Mouse (Mus musculus): ENCODE data around the gene Ttbk1. TPM values are rescaled to one million over a fixed set of nuclear protein-coding genes. Genes with fewer than 3 reads are reported as not detected.

Ttbk1 gene
- polyA plus RNA-seq, 1 experiment from 2014 or later: 0.04 TPM

DNA sequence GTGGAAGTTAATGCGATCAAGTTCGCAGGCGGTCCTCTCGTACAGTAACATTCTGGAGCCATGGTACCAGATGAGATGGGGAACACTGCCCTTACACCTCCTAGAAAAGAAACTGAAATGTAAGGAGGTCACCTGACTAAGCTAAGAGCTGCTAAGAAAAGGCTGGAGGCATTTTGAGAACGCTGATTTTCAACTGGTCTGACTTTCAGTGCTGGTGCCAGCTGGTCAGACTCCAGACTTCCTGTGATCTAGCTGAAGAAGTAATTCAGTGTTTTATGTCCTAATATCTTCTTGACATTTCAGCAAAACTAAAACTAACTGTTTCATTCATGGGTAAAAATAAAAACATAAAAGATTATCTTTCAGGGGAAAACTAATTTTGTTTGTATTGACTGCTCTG lies 68.8 kb downstream of the Ttbk1 start:
- H3K4me1 ChIP-seq (ENCODE audit: control insufficient read depth, insufficient read depth, low read length): no peaks in the 10 kb centered on the region
- H3K36me3 ChIP-seq (ENCODE audit: control insufficient read depth, insufficient read depth, low read length): peaks cover 9% of the 10 kb centered on the region
- no peak overlapping the region for H3K9ac ChIP-seq (ENCODE audit: low read depth, low read length)
- no peak overlapping the region for H3K4me2 ChIP-seq (replicated peaks; ENCODE audit: low read depth, low read length)
- no peaks in the 10 kb centered on the region for H3K9me3 ChIP-seq (ENCODE audit: control insufficient read depth, low read length)
- no peaks in the 10 kb centered on the region for H3K27me3 ChIP-seq (ENCODE audit: control insufficient read depth, insufficient read depth, low read length)
- no peak overlapping the region for H3K4me3 ChIP-seq (ENCODE audit: low read length)
- 82% methylated on average over 5 of the region's 5 CpGs for WGBS
- no peak for ATAC-seq (ENCODE audit: low FRiP score, low TSS enrichment)
- H3K27ac ChIP-seq (ENCODE audit: low read depth, low read length): no peak overlapping the region

GRCm38 (mm10) chr17:46408478-46408877 lies 79.0 kb downstream of the Ttbk1 start:
- no peak overlapping the region for H3K4me3 ChIP-seq (ENCODE audit: low read length)
- H3K9ac ChIP-seq (ENCODE audit: low read depth, low read length): no peak overlapping the region
- 44% methylated on average over 3 of the region's 3 CpGs for WGBS
- H3K4me1 ChIP-seq (ENCODE audit: control insufficient read depth, insufficient read depth, low read length): no peaks in the 10 kb centered on the region
- ATAC-seq (ENCODE audit: low FRiP score, low TSS enrichment): no peak
- no peaks in the 10 kb centered on the region for H3K27me3 ChIP-seq (ENCODE audit: control insufficient read depth, insufficient read depth, low read length)
- H3K9me3 ChIP-seq (ENCODE audit: control insufficient read depth, low read length): no peaks in the 10 kb centered on the region
- peaks cover 80% of the 10 kb centered on the region for H3K36me3 ChIP-seq (ENCODE audit: control insufficient read depth, insufficient read depth, low read length)
- H3K4me2 ChIP-seq (replicated peaks; ENCODE audit: low read depth, low read length): no peak overlapping the region
- H3K27ac ChIP-seq (ENCODE audit: low read depth, low read length): no peak overlapping the region

DNA sequence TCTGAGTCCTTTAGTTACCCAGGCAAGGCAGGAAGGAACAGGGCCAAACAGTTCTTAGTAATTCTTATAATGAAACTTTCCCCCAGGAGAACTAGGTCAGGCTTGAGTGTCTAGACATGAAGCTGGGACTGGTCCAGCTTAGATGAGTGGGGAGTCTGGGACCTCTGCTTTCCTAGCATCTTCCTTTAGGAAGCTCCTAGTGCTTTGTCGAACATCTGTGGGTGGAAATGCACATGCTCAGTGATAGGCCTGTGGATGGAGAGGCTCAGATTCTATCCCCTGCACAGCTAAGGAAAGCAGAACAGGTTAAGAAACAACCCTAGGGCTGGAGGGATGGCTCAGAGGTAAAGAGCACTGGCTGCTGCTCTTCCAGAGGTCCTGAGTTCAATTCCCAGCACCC lies 92.8 kb downstream of the Ttbk1 start:
- Histone ChIP-seq H3K36me3 (ENCODE audit: control insufficient read depth, insufficient read depth, low read length) (peaks cover 44% of the 10 kb centered on the region), H3K27ac (ENCODE audit: low read depth, low read length) (no peak overlapping the region), H3K4me3 (ENCODE audit: low read length) (no peak overlapping the region), H3K27me3 (ENCODE audit: control insufficient read depth, insufficient read depth, low read length) (no peaks in the 10 kb centered on the region), H3K4me2 (replicated peaks; ENCODE audit: low read depth, low read length) (no peak overlapping the region), H3K4me1 (ENCODE audit: control insufficient read depth, insufficient read depth, low read length) (no peaks in the 10 kb centered on the region), H3K9me3 (ENCODE audit: control insufficient read depth, low read length) (no peaks in the 10 kb centered on the region), H3K9ac (ENCODE audit: low read depth, low read length) (no peak overlapping the region)
- ATAC-seq (ENCODE audit: low FRiP score, low TSS enrichment): no peak
- WGBS: 96% methylated on average over 1 of the region's 1 CpGs

- Histone ChIP-seq H3K9me3 (ENCODE audit: control insufficient read depth, low read length) (no peaks in the 10 kb centered on the region), H3K36me3 (ENCODE audit: control insufficient read depth, insufficient read depth, low read length) (peaks cover 45% of the 10 kb centered on the region), H3K27ac (ENCODE audit: low read depth, low read length) (no peak overlapping the region), H3K4me1 (ENCODE audit: control insufficient read depth, insufficient read depth, low read length) (no peaks in the 10 kb centered on the region), H3K4me2 (replicated peaks; ENCODE audit: low read depth, low read length) (no peak overlapping the region), H3K9ac (ENCODE audit: low read depth, low read length) (no peak overlapping the region), H3K27me3 (ENCODE audit: control insufficient read depth, insufficient read depth, low read length) (no peaks in the 10 kb centered on the region), H3K4me3 (ENCODE audit: low read length) (no peak overlapping the region)
- 53% methylated on average over 2 of the region's 2 CpGs for WGBS
- no peak for ATAC-seq (ENCODE audit: low FRiP score, low TSS enrichment)
Measured at GRCm38 (mm10) chr17:46393012-46393411, 94.5 kb downstream of the Ttbk1 start.

Other genes starting within 250 kb of the Ttbk1 start
- 114 and 120 TPM in 2 replicates for gene Polr1c, start 239.6 kb downstream of the Ttbk1 start, polyA plus RNA-seq (2014; fragmentation: Nextera tagmentation; extraction: Ambion mirVana)
- 102 and 106 TPM in 2 replicates for gene Yipf3, start 239.6 kb downstream of the Ttbk1 start, polyA plus RNA-seq (2014; fragmentation: Nextera tagmentation; extraction: Ambion mirVana)
- 0.54 and 0.92 TPM in 2 replicates for gene Lrrc73, start 234.1 kb downstream of the Ttbk1 start, polyA plus RNA-seq (2014; fragmentation: Nextera tagmentation; extraction: Ambion mirVana)
- 38.5 and 39.4 TPM in 2 replicates for gene Tjap1, start 204.6 kb downstream of the Ttbk1 start, polyA plus RNA-seq (2014; fragmentation: Nextera tagmentation; extraction: Ambion mirVana)
- gene Dlk2, start 190.3 kb downstream of the Ttbk1 start, polyA plus RNA-seq (2014; fragmentation: Nextera tagmentation; extraction: Ambion mirVana): not detected in 2 replicates
- 3.5 and 4.6 TPM in 2 replicates for gene Abcc10, start 159.3 kb downstream of the Ttbk1 start, polyA plus RNA-seq (2014; fragmentation: Nextera tagmentation; extraction: Ambion mirVana)
- 12.1 and 18.3 TPM in 2 replicates for gene Zfp318, start 103.9 kb downstream of the Ttbk1 start, polyA plus RNA-seq (2014; fragmentation: Nextera tagmentation; extraction: Ambion mirVana)
- gene Crip3, start 58.7 kb downstream of the Ttbk1 start, polyA plus RNA-seq (2014; fragmentation: Nextera tagmentation; extraction: Ambion mirVana): 0.38 and 0.60 TPM in 2 replicates
- gene Slc22a7, start 49.2 kb downstream of the Ttbk1 start, polyA plus RNA-seq (2014; fragmentation: Nextera tagmentation; extraction: Ambion mirVana): not detected in 2 replicates
- 67.9 and 71.2 TPM in 2 replicates for gene Dnph1, start 9.0 kb upstream of the Ttbk1 start, polyA plus RNA-seq (2014; fragmentation: Nextera tagmentation; extraction: Ambion mirVana)
- 3.0 and 4.8 TPM in 2 replicates for gene Cul9, start 58.7 kb upstream of the Ttbk1 start, polyA plus RNA-seq (2014; fragmentation: Nextera tagmentation; extraction: Ambion mirVana)
- 10.3 and 12.8 TPM in 2 replicates for gene Srf, start 68.5 kb upstream of the Ttbk1 start, polyA plus RNA-seq (2014; fragmentation: Nextera tagmentation; extraction: Ambion mirVana)
- 58.5 and 64.1 TPM in 2 replicates for gene Ptk7, start 141.8 kb upstream of the Ttbk1 start, polyA plus RNA-seq (2014; fragmentation: Nextera tagmentation; extraction: Ambion mirVana)
- 22.0 and 31.5 TPM in 2 replicates for gene Klc4, start 158.3 kb upstream of the Ttbk1 start, polyA plus RNA-seq (2014; fragmentation: Nextera tagmentation; extraction: Ambion mirVana)
- gene Mrpl2, start 158.6 kb upstream of the Ttbk1 start, polyA plus RNA-seq (2014; fragmentation: Nextera tagmentation; extraction: Ambion mirVana): 121 and 141 TPM in 2 replicates
- 40.7 and 42.6 TPM in 2 replicates for gene Cul7, start 162.7 kb upstream of the Ttbk1 start, polyA plus RNA-seq (2014; fragmentation: Nextera tagmentation; extraction: Ambion mirVana)
- 54.0 and 66.5 TPM in 2 replicates for gene Rrp36, start 186.7 kb upstream of the Ttbk1 start, polyA plus RNA-seq (2014; fragmentation: Nextera tagmentation; extraction: Ambion mirVana)
- gene Mea1, start 191.1 kb upstream of the Ttbk1 start, polyA plus RNA-seq (2014; fragmentation: Nextera tagmentation; extraction: Ambion mirVana): 148 and 174 TPM in 2 replicates
- 91.0 and 110 TPM in 2 replicates for gene Klhdc3, start 193.2 kb upstream of the Ttbk1 start, polyA plus RNA-seq (2014; fragmentation: Nextera tagmentation; extraction: Ambion mirVana)
- 61.1 and 99.9 TPM in 2 replicates for gene Ppp2r5d, start 217.4 kb upstream of the Ttbk1 start, polyA plus RNA-seq (2014; fragmentation: Nextera tagmentation; extraction: Ambion mirVana)
- gene Pex6, start 223.8 kb upstream of the Ttbk1 start, polyA plus RNA-seq (2014; fragmentation: Nextera tagmentation; extraction: Ambion mirVana): 20.5 and 21.0 TPM in 2 replicates
- gene Gnmt, start 241.5 kb upstream of the Ttbk1 start, polyA plus RNA-seq (2014; fragmentation: Nextera tagmentation; extraction: Ambion mirVana): 0.43 and 1.0 TPM in 2 replicates